Mouse (Mus musculus) megakaryocyte, adult 5-6 weeks (primary cell): ENCODE measurements around the gene March2. TPM values are rescaled to one million over a fixed set of nuclear protein-coding genes. Genes with fewer than 3 reads are reported as not detected.

ENCODE experiments used
- ATAC-seq: 2 replicates; pipeline ENCODE4 v1.8.0; 2016; ENCODE audit warnings: mild to moderate bottlenecking, inconsistent platforms; ENCODE audit not compliant: poor library complexity, severe bottlenecking
- total RNA-seq, 2 experiments: library from RNA; stranded (forward) in 1 of 2; stranded (reverse) in 1 of 2; fragments of 153-499, 151-499 nt in 1 of 2; fragments of 221-1000, 200-1000 nt in 1 of 2; gene quantifications; 2 replicates each; pipeline versions ENCODE4 v1.2.3 to v1.2.4; 2015 to 2017

Gene March2
- total RNA-seq, 2 experiments from 2014 or later: 46.6 to 64.2 TPM

DNA sequence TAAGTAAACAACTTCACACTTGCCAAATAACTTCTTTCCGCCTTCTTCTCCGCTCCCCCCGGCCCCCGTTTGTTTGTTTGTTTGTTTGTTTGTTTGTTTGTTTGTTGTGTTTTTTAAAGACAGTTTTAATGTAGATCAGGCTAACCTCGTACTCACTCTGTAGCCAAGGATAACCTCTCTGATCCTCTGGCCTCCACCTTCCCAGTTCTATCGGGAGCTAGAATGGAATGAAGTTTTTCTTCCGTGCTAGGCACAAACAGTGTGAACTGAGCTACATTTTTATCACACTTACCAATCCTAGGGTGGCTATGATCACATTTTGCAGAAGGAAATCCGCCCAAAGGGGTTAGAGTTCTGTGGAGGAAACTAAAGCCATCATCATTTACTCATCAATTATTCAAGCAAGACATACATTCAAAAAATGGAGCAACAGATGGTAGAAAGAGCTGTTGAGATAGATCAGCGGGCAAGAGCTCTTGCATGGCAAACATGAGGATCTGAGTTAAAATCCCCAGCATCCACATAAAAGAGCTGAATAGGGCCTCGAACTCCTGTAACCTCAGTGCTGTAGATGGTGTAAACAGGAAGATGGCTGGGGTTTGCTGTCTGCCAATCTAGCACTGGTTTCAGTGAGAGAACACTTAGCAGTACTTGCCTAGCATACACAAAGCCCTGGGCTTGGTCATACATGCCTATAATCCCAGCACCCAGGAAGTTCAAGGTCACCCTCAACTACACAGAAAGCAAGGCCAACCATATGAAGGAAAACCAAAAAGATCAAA, 665 bp upstream of the March2 start:
- ATAC-seq: no peak

DNA sequence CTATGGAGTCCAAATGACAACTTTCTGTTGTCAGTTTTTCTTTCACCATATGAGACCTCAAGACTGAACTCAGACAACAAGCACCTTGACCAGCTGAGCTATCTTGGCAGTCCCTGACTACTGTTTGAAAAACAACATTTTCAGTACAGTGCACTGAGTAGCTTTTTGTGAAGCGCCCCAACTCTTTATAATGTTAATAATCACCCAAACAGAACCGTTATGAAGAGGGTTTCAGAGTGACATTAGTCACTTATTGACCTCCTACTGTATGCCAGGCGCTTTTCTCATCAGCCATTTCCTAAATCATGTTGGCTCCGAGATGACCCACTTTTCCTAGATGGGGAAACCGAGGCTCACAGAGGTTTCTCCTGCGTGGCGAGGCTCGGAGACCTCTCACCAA, 488 bp downstream of the March2 start:
- ATAC-seq: no peak

DNA sequence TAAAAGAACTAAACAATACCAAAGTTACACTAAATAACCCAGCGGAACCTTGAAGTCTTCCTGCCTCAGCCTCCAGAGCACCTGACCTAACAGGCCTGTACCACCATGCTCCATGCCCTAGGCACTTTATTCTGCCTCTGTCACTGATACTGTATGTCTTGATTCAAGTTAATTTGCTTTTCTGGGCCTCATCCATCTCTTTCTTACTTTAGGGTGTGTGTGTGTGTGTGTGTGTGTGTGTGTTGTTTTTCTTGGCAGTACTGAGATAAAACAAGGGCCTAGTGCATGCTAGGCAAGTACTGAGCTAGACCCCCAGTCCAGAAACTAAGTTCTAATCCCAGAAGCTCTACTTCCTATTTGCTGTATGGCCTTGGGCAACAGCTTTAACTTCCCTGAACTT, 1.2 kb downstream of the March2 start:
- no peak for ATAC-seq

GRCm38 (mm10) chr17:33714779-33715178, 3.7 kb downstream of the March2 start:
- ATAC-seq: no peak

DNA sequence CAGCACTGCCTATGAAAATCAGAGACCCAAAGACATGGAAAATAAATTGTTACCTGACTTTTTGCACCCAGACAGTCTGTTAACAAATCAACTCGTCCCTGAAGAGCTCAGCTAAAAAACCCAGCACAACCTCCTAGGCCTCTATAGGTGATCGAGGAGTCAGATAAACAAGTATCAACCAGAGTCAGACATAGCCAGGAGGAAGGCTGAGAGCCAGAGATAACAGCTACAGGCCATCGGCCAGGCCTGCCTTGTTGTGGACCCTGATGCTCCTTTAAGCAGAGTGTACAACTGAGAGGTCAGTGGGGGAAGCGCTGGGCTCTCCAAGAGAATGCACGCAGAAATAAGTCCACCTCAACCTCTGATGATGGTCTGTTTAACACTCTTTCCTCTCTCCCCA, 5.2 kb downstream of the March2 start:
- ATAC-seq: peak; percentile 49; the same call in 1 of the 2 replicates

DNA sequence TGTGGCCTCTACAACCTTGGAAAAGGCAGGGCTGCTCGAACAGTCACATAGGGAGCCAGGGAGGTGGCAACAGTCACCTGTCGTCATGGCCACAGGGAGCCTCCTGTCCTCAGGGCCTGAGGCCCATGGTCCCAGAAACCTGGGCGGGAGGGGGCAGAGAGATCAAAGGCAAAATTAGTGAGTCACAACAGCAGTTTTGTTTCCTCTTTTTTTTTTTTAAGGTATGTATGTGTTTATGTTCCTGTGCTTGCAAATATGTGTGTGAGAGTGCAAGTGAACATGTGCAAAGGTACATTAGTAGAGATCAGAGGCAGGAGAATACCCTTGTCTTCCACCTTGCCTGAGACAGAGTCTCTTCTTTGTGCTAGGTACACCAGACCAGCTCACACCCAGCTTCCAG, 8.6 kb downstream of the March2 start:
- no peak for ATAC-seq

DNA sequence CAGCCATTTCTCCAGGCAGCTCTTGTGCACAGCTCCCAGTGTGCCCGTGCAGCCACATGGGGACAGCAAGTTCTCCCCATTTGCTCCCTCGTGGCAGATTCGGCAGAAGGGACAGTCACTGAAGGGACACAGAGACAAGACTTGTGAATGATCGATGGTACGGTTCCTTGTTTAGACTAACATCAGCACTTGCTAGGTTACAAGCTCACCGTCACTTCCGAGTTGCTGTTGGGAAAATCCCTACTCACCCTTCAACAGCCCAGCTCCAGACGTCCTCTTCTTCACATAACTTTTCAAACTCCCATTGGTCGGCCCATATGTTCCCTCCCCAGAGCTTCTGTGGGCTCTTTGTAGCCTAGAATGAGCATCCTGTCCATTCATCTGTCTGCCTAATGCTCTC, 15.4 kb downstream of the March2 start:
- ATAC-seq: no peak

DNA sequence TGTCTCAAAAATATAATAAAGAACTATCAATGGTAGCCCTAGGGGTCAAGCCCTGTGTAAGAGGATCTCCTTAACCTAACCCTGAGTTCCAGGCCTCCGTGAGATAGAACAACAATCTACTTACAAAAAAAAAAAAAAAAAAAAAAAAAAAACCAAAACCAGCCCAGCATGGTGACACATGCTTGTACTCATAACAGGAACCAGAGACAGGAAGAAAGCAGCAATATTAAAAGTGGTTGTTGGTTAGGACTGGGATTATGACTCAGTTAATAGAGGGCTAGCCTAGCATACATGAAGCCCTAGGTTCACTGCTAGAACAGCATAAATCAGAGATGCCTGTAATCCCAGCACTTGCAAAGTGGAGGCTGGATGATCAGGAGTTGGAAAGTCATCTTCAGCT, 16.3 kb downstream of the March2 start:
- ATAC-seq: no peak

DNA sequence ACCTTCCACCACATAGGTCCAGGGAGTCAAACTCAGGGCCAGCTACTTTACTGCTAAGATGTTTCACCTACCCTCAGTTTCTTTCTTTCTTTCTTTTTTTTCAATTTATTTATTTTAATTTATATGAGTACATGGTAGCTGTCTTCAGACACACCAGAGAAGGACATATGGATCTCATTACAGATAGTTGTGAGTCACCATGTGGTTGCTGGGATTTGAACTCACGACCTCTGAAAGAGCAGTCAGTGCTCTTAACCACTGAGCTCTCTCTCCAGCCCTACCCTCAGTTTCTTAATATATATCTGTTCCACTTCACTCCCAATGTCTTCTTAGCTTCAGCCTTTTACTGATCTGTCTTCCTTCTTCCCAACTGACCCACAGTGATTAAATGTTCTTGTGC, 23.0 kb downstream of the March2 start:
- ATAC-seq: no peak

GRCm38 (mm10) chr17:33686760-33687159, 31.7 kb downstream of the March2 start, which contains the start of gene Hnrnpm:
Hnrnpm (minus strand) TSS chr17:33686860.
- no peak for ATAC-seq

DNA sequence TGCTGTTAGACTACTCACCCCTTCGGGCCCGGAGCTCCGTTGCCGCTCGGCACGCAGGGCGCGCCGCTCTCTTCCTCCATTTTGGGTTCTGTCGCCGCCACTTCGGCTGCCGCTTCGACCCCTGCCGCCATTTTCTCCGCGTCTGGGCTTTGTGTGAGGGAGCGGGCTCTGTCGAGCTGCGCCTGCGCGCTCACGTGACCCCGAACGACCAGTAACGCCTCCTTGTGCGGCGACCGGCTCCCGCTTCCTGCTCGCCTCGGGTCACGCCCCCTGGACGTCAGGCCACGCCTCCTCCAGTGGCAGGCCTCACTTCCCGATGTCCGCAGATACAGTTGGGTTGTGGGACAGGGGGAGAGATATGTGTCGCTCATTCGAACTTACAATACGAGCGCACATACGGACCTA, 33.2 kb downstream of the March2 start:
- peak; percentile 97 for ATAC-seq

DNA sequence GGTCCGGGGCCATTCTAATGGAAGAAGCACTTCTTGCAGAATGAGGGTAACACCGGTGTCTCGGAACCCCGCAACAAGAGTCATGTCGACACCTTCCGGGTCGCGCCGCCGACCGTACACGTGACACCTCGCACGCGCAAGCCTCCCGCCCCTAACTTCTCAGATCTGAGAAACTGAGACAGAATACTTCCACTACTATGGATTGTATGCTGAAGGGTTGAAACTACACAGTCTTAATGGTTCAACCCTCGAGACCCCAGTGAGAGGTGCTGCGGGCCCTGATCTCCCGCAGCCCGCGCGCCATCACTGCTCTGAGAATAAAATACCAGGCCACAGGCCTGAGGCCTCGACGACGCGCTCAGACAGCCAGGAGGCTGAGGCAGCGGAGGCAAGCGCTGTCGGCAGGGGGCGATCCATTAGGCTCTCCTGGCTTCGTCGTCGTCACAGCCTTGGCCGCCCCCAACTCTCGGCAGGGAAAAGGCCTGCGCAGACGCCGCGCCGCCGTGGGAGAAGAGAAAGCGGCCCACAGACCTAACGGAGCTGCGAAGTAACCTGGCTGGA, 33.7 kb downstream of the March2 start:
- ATAC-seq: peak; percentile 72

DNA sequence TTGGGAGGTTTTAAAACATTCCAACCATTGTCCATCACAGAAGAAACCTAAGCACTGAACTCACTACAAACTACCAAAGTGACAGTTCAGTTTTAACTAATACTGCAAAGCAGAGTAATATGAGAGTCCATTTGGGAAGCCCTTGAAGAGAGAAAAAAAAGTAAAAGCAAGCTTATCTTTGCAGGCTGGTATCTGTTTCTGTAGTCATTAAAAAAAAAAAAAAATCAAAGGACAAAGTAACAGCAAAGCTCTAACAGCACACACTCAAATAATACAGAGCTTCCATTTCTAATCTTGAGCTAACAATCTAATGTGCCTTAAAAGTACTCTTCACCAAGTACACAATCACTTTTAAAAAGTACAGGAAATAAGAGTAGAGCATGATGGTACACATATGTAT, 36.7 kb downstream of the March2 start:
- ATAC-seq: no peak

DNA sequence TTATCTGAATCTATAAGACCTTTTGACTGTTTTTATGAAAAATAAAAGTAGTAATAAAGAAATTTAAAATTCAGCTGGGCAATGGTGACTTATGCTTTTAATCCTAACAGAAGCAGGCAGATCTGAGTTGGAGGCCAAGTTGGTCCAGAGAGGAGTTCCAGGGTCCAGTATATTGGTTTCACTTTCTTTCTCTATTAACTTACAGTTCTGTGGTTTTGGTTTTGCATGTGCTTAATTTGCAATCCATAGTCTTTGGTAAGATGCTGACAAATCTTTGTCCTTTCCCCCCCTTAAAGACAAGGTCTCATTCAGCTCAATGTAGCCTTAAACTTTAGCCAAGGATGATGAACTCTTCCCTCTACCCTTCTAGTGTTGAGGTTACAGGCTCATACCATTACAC, 39.7 kb downstream of the March2 start:
- no peak for ATAC-seq

GRCm38 (mm10) chr17:33676086-33676485, 42.4 kb downstream of the March2 start:
- no peak for ATAC-seq

- no peak for ATAC-seq
These were observed 43.0 kb downstream of the March2 start for GRCm38 (mm10) chr17:33675452-33675851.

- ATAC-seq: no peak
These were observed 44.6 kb downstream of the March2 start for GRCm38 (mm10) chr17:33673837-33674236.

GRCm38 (mm10) chr17:33669681-33670080, 48.8 kb downstream of the March2 start:
- no peak for ATAC-seq

GRCm38 (mm10) chr17:33666813-33667212, 51.7 kb downstream of the March2 start:
- no peak for ATAC-seq

- ATAC-seq: no peak
These were observed 68.5 kb downstream of the March2 start for GRCm38 (mm10) chr17:33649781-33650475.

DNA sequence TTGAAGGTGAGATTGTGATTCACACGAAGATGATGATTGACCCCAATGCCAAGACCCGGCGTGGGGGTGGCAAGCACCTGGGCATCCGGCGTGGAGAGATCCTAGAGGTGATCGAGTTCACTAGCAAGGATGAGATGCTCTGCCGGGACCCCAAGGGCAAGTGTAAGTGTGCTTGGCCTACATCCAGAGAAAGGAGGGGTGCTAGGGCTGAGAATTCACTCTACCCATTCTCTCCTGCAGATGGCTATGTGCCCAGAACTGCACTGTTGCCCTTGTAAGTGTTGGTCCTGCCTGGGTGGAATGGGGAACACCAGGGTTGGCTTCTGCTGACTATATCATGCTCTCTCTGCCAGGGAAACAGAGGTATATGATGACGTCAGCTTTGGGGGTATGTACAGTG, 73.4 kb downstream of the March2 start:
- no peak for ATAC-seq

DNA sequence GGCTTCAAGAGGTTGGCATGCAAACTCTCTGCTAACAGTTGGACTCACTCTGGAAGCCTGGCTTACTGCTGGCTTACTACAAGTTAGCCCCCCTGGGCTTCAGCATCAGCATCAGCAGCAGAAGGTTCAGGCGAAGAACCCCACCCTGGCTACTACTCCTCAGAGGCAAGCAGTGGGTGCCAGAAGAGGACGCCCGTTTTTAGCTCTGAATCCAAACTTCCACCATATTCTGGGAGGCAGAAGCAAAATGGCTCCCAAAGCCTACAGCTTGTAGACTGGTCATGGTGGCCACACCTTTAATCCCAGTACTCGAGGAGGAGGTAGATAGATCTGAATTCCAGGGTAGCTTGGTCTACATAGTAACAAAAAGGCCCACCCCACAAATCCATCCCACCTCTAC, 74.4 kb downstream of the March2 start:
- ATAC-seq: no peak
